Mouse (Mus musculus): ENCODE results near the gene Pfn1. TPM values are rescaled to one million over a fixed set of nuclear protein-coding genes. Genes with fewer than 3 reads are reported as not detected.
A peak's percentile ranks its signal among the peaks of the same experiment; 100 is the strongest.

Pfn1 gene
- total RNA-seq (2015; ENCODE audit: low replicate concordance) (529 and 614 TPM in 2 replicates), total RNA-seq (2017; ENCODE audit: low replicate concordance) (132 and 200 TPM in 2 replicates)

DNA sequence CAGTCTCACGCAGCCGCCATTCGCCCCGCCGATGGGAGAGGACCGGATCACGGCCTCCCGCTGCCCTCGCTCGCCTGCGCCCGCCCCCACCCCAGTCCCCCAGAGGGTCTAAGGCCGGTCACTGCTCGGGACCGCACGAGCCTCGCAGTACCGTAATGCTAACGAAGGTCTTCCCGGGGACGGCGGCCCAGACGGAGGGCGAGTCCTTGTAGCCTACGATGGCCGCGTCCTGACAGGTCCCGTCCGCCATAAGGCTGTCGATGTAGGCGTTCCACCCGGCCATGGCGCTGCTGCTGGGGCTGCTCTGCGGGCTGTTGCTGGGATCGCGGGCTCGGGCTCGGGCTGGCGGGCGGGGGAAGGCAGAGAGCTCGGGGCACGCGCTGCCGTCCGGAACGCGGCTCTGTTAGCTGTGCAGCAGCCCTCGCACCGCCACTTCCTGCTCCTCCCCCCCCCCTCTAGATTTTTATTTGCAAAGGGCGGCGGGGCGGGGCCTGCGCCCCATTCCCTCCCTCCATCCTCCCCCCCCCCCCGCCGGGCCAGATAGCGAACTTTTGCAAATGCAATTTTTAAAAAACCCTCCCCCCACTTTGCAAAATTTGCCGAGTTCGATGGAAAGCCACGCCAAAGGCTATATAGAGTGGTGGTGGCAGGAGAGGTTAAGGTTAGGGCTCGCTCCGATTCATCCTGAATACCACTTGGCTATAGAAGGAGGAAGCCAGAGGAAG, at the start of gene Pfn1:
Gene Pfn1, minus strand, starts transcription at position 447 of the 725 bp plus-strand sequence.
- peak; percentile 58 for ATAC-seq (replicated peaks; ENCODE audit: low FRiP score, poor library complexity, severe bottlenecking)

DNA sequence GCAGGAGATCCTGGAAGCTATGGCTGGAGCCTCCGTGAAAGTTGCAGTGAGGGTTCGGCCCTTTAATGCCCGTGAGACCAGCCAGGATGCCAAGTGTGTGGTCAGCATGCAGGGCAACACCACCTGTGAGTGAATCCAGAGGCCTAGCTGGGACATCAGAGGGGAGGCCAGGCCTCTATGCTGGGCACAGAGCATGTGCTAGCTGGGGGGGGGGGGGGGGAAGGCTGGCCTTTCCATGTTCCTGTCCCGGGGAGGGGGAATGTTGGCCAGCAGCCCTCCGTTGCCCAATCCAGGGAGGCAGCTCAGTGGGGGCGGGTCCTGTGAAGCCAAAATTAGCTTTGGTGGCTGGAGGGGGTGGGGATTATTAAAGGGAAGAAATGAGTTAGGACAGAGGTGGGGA, 48.3 kb upstream of the Pfn1 start:
- ATAC-seq (replicated peaks; ENCODE audit: low FRiP score, poor library complexity, severe bottlenecking), result no peak

GRCm38 (mm10) chr11:70701984-70702733, 47.7 kb upstream of the Pfn1 start:
- ATAC-seq (replicated peaks; ENCODE audit: low FRiP score, poor library complexity, severe bottlenecking), result no peak

- ATAC-seq (replicated peaks; ENCODE audit: low FRiP score, poor library complexity, severe bottlenecking), result no peak
Observed at GRCm38 (mm10) chr11:70701221-70701955, 46.9 kb upstream of the Pfn1 start.

DNA sequence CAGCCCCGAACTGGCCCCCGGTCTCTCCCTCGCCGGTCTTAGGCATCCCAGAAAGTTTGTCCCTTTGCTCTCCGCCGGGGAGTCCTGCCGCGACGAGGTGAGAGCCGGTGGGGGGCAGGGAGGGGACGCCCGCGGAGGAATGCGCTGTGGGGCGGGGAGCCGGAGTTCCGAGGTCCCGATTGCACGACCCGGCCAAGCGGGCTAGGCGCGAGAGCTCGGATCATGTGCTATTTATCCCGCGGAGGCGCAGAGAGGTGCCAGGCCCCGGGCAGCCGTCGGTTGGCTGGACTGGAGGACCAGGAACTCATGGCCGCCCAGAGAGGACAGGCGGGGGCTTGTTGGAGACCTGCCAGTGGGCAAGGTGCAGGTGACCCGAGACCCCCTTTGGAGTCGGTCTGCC, 46.2 kb upstream of the Pfn1 start:
- ATAC-seq (replicated peaks; ENCODE audit: low FRiP score, poor library complexity, severe bottlenecking), result peak; percentile 33; the same call in 1 of the 2 replicates

DNA sequence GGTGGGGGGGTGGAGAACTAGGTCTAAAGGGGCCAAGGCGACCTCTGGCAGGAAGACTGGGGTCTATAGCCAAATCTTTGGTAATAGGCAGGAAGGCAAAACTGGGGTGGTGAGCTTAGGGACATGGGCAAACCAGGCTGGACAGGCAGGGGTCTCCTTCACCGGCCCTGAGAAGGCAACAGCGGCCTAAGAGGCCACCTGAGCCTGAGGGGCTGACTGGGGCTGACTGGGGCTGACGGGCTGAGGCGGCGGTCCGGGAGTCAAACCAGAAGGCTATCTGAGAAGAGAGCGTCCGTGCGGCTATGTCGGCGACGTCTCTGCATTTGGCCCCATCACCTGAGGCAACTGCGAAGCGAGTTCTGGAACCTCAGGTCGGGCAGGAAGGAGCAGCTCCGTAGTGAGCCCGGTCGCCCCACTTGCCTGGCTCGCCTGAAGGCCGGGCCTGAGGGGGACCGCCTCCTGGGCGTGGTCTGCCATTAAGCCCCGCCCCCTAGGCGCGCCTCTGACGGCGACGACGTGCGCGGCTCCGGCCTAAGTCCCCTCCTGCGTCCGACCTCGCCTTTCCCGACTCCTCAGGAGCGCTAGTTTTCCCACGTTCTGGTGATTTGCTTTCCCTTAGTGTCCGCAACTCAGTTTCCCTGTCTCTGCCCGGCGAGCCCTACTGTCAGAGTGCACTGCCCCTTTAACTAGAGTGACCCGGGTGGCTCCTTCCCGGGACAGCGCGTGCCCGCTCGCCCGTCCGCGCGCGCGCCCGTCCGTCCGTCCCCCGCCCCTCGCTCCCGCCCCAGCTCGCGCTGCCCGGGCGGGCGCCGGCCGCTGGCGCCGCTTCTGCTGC, 45.5 kb upstream of the Pfn1 start, which contains the start of the genes Inca1 and Kif1c:
Gene Inca1, minus strand, starts transcription at position 434 of the 835 bp plus-strand sequence.
Gene Kif1c, plus strand, starts transcription at position 827 of the 835 bp plus-strand sequence.
- peak; percentile 97 for ATAC-seq (replicated peaks; ENCODE audit: low FRiP score, poor library complexity, severe bottlenecking)

DNA sequence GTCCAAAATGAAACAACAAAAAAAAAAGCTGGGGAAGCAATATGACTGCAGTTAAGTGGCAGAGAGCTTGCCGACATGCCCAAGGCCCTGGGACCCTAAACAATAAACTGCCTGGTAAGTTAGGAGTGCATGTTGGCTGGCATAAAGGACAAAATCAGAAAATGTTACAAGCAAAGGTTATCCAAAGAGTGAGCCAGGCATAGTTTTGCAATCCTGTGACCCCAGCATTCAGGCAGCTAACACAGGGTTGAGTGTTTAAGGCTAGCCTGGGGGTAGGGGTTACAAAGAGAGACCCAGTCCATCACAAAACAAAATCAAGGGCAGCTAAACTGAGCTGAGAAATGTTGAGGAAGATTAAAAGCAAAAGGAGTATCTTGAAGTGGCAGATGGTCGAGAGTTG, 44.6 kb upstream of the Pfn1 start:
- no peak for ATAC-seq (replicated peaks; ENCODE audit: low FRiP score, poor library complexity, severe bottlenecking)

- no peak for ATAC-seq (replicated peaks; ENCODE audit: low FRiP score, poor library complexity, severe bottlenecking)
Observed at GRCm38 (mm10) chr11:70697376-70697775, 42.9 kb upstream of the Pfn1 start.

DNA sequence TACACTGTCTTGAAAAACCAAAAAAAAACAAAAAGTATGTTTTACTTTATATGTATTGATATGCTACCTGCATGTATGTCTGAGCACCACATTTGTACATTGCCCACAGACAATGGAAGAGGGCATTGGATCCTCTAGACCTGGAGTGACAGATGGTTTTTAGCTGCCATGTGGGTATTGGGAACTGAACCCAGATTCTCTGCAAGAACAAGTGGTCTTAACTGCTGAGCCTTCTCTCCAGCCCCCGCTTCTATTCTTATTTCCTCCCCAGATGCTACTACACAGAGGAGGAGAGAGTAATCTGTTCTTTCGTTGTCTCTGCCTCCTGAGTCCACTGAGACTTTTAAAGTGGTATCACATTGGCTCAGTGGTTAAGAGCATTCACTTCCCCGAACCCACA, 39.1 kb upstream of the Pfn1 start:
- ATAC-seq (replicated peaks; ENCODE audit: low FRiP score, poor library complexity, severe bottlenecking), result no peak

- no peak for ATAC-seq (replicated peaks; ENCODE audit: low FRiP score, poor library complexity, severe bottlenecking)
Observed at GRCm38 (mm10) chr11:70689578-70689977, 35.1 kb upstream of the Pfn1 start.

DNA sequence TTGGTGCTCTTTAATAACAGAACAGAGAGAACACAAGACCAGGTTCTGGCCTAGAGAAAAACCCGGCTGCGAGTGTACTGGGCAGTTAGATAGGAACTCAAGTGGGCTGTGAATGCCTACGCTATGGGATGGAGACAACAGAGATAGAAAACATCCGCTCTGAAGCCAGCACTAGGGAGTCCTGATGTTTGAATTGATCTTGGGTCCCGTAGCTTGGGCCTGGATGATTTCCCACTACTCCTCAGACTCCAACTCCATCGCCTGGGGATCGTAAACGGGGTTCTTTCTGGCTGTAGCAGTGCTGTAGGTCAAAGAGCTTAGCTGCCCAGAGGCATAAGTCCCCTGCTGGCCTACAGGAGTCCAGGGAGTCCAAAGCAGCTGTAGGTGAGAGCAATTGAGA, 33.9 kb upstream of the Pfn1 start:
- no peak for ATAC-seq (replicated peaks; ENCODE audit: low FRiP score, poor library complexity, severe bottlenecking)

DNA sequence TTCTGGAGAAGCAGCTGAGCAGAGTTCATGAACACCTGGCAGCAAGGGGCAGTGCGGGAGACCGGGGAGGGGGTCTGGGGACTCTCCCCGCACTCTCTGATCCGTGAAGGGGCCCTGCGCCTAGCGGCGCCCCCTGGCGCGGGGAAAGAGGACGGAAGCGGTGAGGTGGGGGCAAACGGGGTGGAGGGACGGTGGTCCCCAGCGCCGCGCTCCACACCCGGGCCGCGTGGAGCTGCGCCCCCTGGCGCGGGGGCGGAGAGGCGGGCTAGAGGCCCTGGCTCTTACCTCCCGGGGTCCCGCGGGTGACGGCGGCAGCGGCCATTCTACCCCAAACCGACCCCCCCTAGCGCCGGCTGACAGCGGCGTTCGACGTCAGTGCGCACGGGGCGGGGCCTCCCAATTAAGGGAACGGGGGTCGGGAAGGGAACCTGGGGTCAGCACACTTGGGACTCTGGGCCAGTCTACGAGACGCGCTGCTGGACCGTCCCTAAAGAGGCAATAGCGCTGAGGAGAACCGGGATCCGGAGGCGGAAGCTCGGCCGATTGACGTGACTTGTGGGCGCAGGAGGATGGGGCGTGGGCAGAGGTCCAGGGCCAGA, 33.3 kb upstream of the Pfn1 start, which contains the start of gene Camta2:
Gene Camta2, minus strand, starts transcription at position 505 of the 599 bp plus-strand sequence.
- ATAC-seq (replicated peaks; ENCODE audit: low FRiP score, poor library complexity, severe bottlenecking), result peak; percentile 63

DNA sequence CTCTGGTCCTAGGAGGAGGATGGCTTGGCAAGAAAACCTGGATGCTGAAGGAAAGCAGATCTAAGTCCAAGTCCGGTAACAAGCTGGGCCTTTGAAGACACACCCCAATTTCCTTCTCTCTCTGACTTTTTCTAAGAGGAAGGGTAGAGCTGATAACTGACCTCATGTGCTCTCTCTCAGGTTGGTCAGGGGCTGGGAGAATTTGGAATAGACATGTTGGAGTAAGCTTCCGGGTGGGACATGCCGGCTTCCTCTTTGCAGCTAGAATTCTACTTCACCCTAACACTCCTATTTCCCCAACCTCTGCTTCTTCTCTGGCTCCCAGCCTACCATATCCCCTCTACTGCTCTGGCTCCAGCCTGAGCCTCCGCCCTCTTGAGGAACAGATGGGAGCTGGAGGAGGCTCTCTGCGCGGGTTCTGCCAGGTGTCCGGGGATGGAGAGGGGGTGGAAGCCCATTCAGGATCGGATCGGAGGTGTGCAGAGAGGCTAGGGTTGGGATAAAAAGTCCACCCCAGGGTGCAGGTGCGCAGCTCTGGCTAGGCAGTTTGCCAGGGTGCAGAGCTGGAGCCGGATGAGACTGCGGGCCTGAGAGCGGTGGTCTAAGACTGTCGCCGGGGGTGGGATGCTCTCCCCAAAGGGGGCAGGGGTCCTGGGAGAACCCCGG, 32.6 kb upstream of the Pfn1 start:
- 0 out of 2 replicates have a peak, but pooled peaks have one; percentile 47 for ATAC-seq (replicated peaks; ENCODE audit: low FRiP score, poor library complexity, severe bottlenecking)

GRCm38 (mm10) chr11:70683640-70684039, 29.2 kb upstream of the Pfn1 start:
- ATAC-seq (replicated peaks; ENCODE audit: low FRiP score, poor library complexity, severe bottlenecking), result no peak

- no peak for ATAC-seq (replicated peaks; ENCODE audit: low FRiP score, poor library complexity, severe bottlenecking)
Observed at GRCm38 (mm10) chr11:70681897-70682581, 27.6 kb upstream of the Pfn1 start.

DNA sequence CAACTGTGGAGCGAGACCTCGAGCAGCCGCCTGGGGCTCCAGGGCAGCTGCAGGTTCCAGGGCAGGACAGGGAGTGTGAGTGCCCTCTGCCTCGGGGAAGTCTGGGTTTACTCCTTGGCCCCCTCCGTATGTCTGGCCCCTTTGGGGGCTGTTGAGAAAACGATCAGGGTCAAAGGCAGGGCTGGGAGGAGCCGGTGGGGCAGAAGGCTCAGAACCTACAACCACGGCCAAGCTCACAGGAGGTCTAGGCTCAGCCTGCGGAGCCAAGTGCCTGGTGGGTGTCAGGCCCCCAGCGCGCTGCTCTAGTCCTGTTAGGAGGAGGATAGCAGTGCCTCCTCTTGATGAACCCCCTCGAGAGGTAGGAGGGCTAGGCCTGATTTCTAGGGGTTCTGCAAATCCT, 26.7 kb upstream of the Pfn1 start:
- no peak for ATAC-seq (replicated peaks; ENCODE audit: low FRiP score, poor library complexity, severe bottlenecking)

DNA sequence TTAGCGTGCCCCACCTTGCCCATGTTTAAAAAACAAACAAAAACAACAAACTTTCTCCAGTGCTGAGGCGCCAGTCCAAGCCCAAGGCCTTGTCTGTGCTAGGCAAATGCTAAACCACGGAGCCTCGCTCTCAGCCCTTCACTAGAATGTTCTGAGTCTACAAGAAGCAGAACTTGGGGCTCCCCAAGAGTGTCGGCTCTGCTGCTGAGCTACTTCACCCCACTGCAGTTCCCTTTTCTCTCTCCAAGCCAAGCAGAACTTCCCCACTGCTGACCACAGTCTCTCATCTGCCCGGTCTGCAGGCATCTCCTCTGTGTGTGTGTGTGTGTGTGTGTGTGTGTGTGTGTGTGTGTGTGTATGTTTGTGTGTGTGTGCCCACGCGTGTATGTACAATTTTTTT, 25.4 kb upstream of the Pfn1 start:
- no peak for ATAC-seq (replicated peaks; ENCODE audit: low FRiP score, poor library complexity, severe bottlenecking)

DNA sequence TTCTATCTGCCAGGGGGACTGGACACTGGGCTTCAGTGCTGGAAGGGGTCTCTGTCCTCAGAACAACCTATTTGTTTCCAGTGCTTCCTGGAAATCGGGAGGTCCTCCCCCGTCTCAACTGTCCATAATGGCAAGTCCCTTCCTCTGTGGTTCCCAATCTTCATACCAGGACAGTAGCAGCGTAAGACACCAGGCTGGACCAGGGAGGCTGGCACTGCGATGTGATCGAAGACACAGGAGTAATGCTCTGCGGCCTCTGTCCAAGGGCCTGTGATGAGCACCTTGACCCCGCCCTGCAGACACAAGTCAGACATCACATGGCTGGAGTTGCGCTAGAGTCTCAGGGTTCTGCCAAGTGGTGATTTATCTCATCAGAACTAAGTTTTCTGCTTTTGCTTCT, 24.9 kb upstream of the Pfn1 start:
- no peak for ATAC-seq (replicated peaks; ENCODE audit: low FRiP score, poor library complexity, severe bottlenecking)
